ENCODE assay signal across 9 mouse cellular contexts in genomic region chr1:52799772-52800171, GRCm38 (mm10). TPM values are rescaled to one million over a fixed set of nuclear protein-coding genes. Genes with fewer than 3 reads are reported as not detected.
DNase-seq lines count a peak whose midpoint lies in the region; ATAC-seq and TF ChIP-seq lines count a peak whose summit lies in the region.
"Had no signal": no experiment of that assay in that cellular context is flagged by ENCODE, and none has a peak within 500 bp of the region (broad histone marks: within the 10 kb centered on the region; RNA-seq: fewer than 3 reads in every experiment).

No protein-coding gene starts in this region.

- WGBS in forebrain, postnatal 0 days: 48% methylated on average over 5 of the region's 5 CpGs
- 87% methylated on average over 5 of the region's 5 CpGs for WGBS in forebrain, embryonic 11.5 days
- 84% methylated on average over 5 of the region's 5 CpGs for WGBS in midbrain, embryonic 11.5 days

- peak; percentile 65 for ATAC-seq in forebrain, postnatal 0 days
- no peak for ATAC-seq in forebrain, embryonic 11.5 days (replicated peaks; ENCODE audit: low FRiP score)
- ATAC-seq in Patski: peak; percentile 46
- ATAC-seq in megakaryocyte-erythroid progenitor cell, adult 5-6 weeks (replicated peaks; ENCODE audit: low FRiP score, low TSS enrichment, poor library complexity, severe bottlenecking): peak; percentile 76
- ATAC-seq in midbrain, embryonic 11.5 days (ENCODE audit: low FRiP score): no peak

- H3K27ac ChIP-seq in forebrain, postnatal 0 days (ENCODE audit: low read depth, low read length): no peak overlapping the region
- no peak overlapping the region for H3K27ac ChIP-seq in forebrain, embryonic 11.5 days (ENCODE audit: low read depth, low read length)
- H3K27ac ChIP-seq in left cerebral cortex, adult 2 months: peak overlapping the region; percentile 70; the same call in 1 of the 2 replicates
- no peak overlapping the region for H3K27ac ChIP-seq in midbrain, embryonic 11.5 days (ENCODE audit: low read depth, low read length)

- in situ Hi-C loops in Patski (cut with MboI; ENCODE audit: low pct_unique_long_range_greater_than_20kb): no loop called here

- CTCF ChIA-PET in Patski (lab: Charles Lee): interaction anchor here (0.7 to 0.8 kb wide), 2 partner anchors 9 to 16 kb away, joined by 3 read pairs; no protein-coding TSS in a partner anchor

- H3K4me1 ChIP-seq in forebrain, postnatal 0 days (ENCODE audit: insufficient read depth): no peaks in the 10 kb centered on the region
- no peaks in the 10 kb centered on the region for H3K4me1 ChIP-seq in forebrain, embryonic 11.5 days (replicated peaks; ENCODE audit: control insufficient read depth, insufficient read depth, low read length)
- no peaks in the 10 kb centered on the region for H3K4me1 ChIP-seq in midbrain, embryonic 11.5 days (ENCODE audit: control insufficient read depth, insufficient read depth, low read length)

- POLR2A ChIA-PET in Patski (lab: Charles Lee): no interaction called here

- intact Hi-C loops in left cerebral cortex, adult 2 months (cut with DNase I): no loop called here
- intact Hi-C loops in left cerebral cortex, postnatal 36 days (cut with DNase I): loop anchor here (5.0 kb wide), 1 partner anchor 48 kb away; no protein-coding TSS in a partner anchor
- intact Hi-C loops in left cerebral cortex, postnatal 4 days (cut with DNase I): no loop called here

- no peak overlapping the region for H3K9ac ChIP-seq in forebrain, postnatal 0 days
- no peak overlapping the region for H3K9ac ChIP-seq in forebrain, embryonic 11.5 days (ENCODE audit: low read length)
- no peak overlapping the region for H3K9ac ChIP-seq in midbrain, embryonic 11.5 days (ENCODE audit: low read length)

- no peak overlapping the region for H3K4me3 ChIP-seq in forebrain, postnatal 0 days (ENCODE audit: low read depth, low read length)
- H3K4me3 ChIP-seq in forebrain, embryonic 11.5 days (ENCODE audit: low read depth, low read length): no peak overlapping the region
- H3K4me3 ChIP-seq in left cerebral cortex, adult 2 months: peak overlapping the region; percentile 12; the same call in 1 of the 2 replicates
- no peak overlapping the region for H3K4me3 ChIP-seq in midbrain, embryonic 11.5 days (ENCODE audit: low read depth, low read length)

- TF ChIP-seq CTCF in forebrain, postnatal 0 days (IDR thresholded peaks at IDR 0.05; ENCODE audit: low read depth): no peak
- no peak for TF ChIP-seq CTCF in left cerebral cortex, adult 2 months (IDR thresholded peaks at IDR 0.05)
- TF ChIP-seq CTCF in Patski (IDR thresholded peaks at IDR 0.05): no peak

- H3K4me2 ChIP-seq in forebrain, postnatal 0 days (ENCODE audit: low read depth): no peak overlapping the region
- no peak overlapping the region for H3K4me2 ChIP-seq in forebrain, embryonic 11.5 days (ENCODE audit: low read depth, low read length, severe bottlenecking)
- no peak overlapping the region for H3K4me2 ChIP-seq in midbrain, embryonic 11.5 days

- no peaks in the 10 kb centered on the region for H3K27me3 ChIP-seq in forebrain, postnatal 0 days (ENCODE audit: insufficient read depth, low read length)
- H3K27me3 ChIP-seq in forebrain, embryonic 11.5 days (ENCODE audit: control insufficient read depth, insufficient read depth, low read length): no peaks in the 10 kb centered on the region
- no peaks in the 10 kb centered on the region for H3K27me3 ChIP-seq in Patski
- no peaks in the 10 kb centered on the region for H3K27me3 ChIP-seq in midbrain, embryonic 11.5 days (ENCODE audit: control insufficient read depth, insufficient read depth, low read length)

- peak; percentile 14 for DNase-seq in forebrain, postnatal 0 days
- DNase-seq in forebrain, embryonic 11.5 days (ENCODE audit: low spot score): no peak
- DNase-seq in left cerebral cortex, adult 2 months (ENCODE audit: extremely low spot score in 1 of 2, low spot score in 2 of 2): no peak
- DNase-seq in left cerebral cortex, postnatal 36 days (ENCODE audit: low spot score in 2 of 2): no peak
- DNase-seq in Patski (ENCODE audit: low read depth, low spot score): no peak
- DNase-seq in left cerebral cortex, postnatal 4 days: no peak
- DNase-seq in midbrain, embryonic 11.5 days (ENCODE audit: low spot score, missing footprints): no peak
- DNase-seq: adrenal gland, postnatal 25 days had no signal

- H3K9me3 ChIP-seq in forebrain, postnatal 0 days (ENCODE audit: low read length): no peaks in the 10 kb centered on the region
- no peaks in the 10 kb centered on the region for H3K9me3 ChIP-seq in forebrain, embryonic 11.5 days (ENCODE audit: control insufficient read depth, low read length)
- no peaks in the 10 kb centered on the region for H3K9me3 ChIP-seq in midbrain, embryonic 11.5 days (ENCODE audit: control insufficient read depth, low read length)

- H3K36me3 ChIP-seq in forebrain, postnatal 0 days (ENCODE audit: insufficient read depth): peaks cover 4% of the 10 kb centered on the region; the same call in 1 of the 2 replicates
- H3K36me3 ChIP-seq in forebrain, embryonic 11.5 days (ENCODE audit: control insufficient read depth, insufficient read depth, low read length): no peaks in the 10 kb centered on the region
- H3K36me3 ChIP-seq in midbrain, embryonic 11.5 days (ENCODE audit: control insufficient read depth, insufficient read depth, low read length): no peaks in the 10 kb centered on the region

RNA-seq across cellular contexts. Expression of gene Inpp1, which starts 17.7 kb away (rescaled TPM):
- total RNA-seq in forebrain, postnatal 0 days (2014; rRNA removed): 38.5 and 38.6 TPM in 2 replicates
- 30.1 and 38.1 TPM in 2 replicates for polyA plus RNA-seq in forebrain, postnatal 0 days (2015; fragmentation: Nextera tagmentation; extraction: Ambion mirVana)
- polyA plus RNA-seq in forebrain, embryonic 11.5 days (2014; fragmentation: Nextera tagmentation; extraction: Ambion mirVana): 10.4 and 13.8 TPM in 2 replicates
- 10 to 100 TPM; 35.3 to 36.2 TPM for total RNA-seq in left cerebral cortex, adult 2 months (2021)
- total RNA-seq in left cerebral cortex, postnatal 36 days (2021): 10 to 100 TPM; 34.9 to 37.3 TPM
- 24.3 TPM for polyA plus RNA-seq in Patski (2021)
- total RNA-seq in megakaryocyte-erythroid progenitor cell, adult 5-6 weeks (2014; fragmentation: Nextera tagmentation): 2.0 and 2.8 TPM in 2 replicates
- 1.8 and 2.9 TPM in 2 replicates for total RNA-seq in megakaryocyte-erythroid progenitor cell, adult 5-6 weeks (2017)
- 10 to 100 TPM; 37.5 to 44.2 TPM for total RNA-seq in left cerebral cortex, postnatal 4 days (2021)
- 9.8 and 11.6 TPM in 2 replicates for polyA plus RNA-seq in midbrain, embryonic 11.5 days (2014; fragmentation: Nextera tagmentation; extraction: Ambion mirVana)

RNA-seq across cellular contexts. Expression of gene Hibch, which starts 45.0 kb away (rescaled TPM):
- 9.9 and 12.8 TPM in 2 replicates for total RNA-seq in forebrain, postnatal 0 days (2014; rRNA removed)
- 15.2 and 15.4 TPM in 2 replicates for polyA plus RNA-seq in forebrain, postnatal 0 days (2015; fragmentation: Nextera tagmentation; extraction: Ambion mirVana)
- 21.9 and 24.1 TPM in 2 replicates for polyA plus RNA-seq in forebrain, embryonic 11.5 days (2014; fragmentation: Nextera tagmentation; extraction: Ambion mirVana)
- total RNA-seq in left cerebral cortex, adult 2 months (2021): 10 to 100 TPM; 13.2 to 15.4 TPM
- 10 to 100 TPM; 15.3 to 15.7 TPM for total RNA-seq in left cerebral cortex, postnatal 36 days (2021)
- polyA plus RNA-seq in Patski (2021): 40.1 TPM
- 38.7 and 51.5 TPM in 2 replicates for total RNA-seq in megakaryocyte-erythroid progenitor cell, adult 5-6 weeks (2014; fragmentation: Nextera tagmentation)
- total RNA-seq in megakaryocyte-erythroid progenitor cell, adult 5-6 weeks (2017): 71.4 and 81.7 TPM in 2 replicates
- 10 to 100 TPM; 12.9 to 14.3 TPM for total RNA-seq in left cerebral cortex, postnatal 4 days (2021)
- polyA plus RNA-seq in midbrain, embryonic 11.5 days (2014; fragmentation: Nextera tagmentation; extraction: Ambion mirVana): 29.2 and 34.3 TPM in 2 replicates

Comparison
In these comparisons a context has a peak if more than half of its experiments do, and no peak if none do; other contexts are left out.
1. ATAC-seq: peak in forebrain, postnatal 0 days (single experiment), Patski (single experiment) and megakaryocyte-erythroid progenitor cell, adult 5-6 weeks (single experiment); none in forebrain, embryonic 11.5 days (single experiment) and midbrain, embryonic 11.5 days (single experiment).
2. RNA of gene Inpp1, which starts 17.7 kb away (total RNA-seq): 37.5 to 44.2 TPM in left cerebral cortex, postnatal 4 days, 38.5 to 38.6 TPM in forebrain, postnatal 0 days, 34.9 to 37.3 TPM in left cerebral cortex, postnatal 36 days and 35.3 to 36.2 TPM in left cerebral cortex, adult 2 months; 1.8 to 2.9 TPM in megakaryocyte-erythroid progenitor cell, adult 5-6 weeks; every median in the first group is over 4 times any median in the second.